Mouse (Mus musculus) hindbrain, embryonic 12.5 days (tissue): ENCODE data around the gene Neurl1a. TPM values are rescaled to one million over a fixed set of nuclear protein-coding genes. Genes with fewer than 3 reads are reported as not detected.

Source experiments
- ATAC-seq: fragments of 200-750 bp; cut with Nextera tagmentation; 2 replicates; pipeline ENCODE4 v1.8.0; 2017; ENCODE audit warnings: moderate TSS enrichment; ENCODE audit not compliant: low FRiP score
- H3K27ac ChIP-seq: fragments of 300-500 bp; sonication (generic); 2 replicates; pipeline ENCODE4 v1.5.1; 2016; ENCODE audit warnings: mild to moderate bottlenecking
- H3K27me3 ChIP-seq: fragments of 300-500 bp; sonication (generic); 2 replicates; pipeline ENCODE4 v1.6.1; 2016; ENCODE audit warnings: mild to moderate bottlenecking
- H3K36me3 ChIP-seq: fragments of 300-500 bp; sonication (generic); 2 replicates; pipeline ENCODE4 v1.6.1; 2016; ENCODE audit warnings: mild to moderate bottlenecking
- H3K4me1 ChIP-seq: fragments of 300-500 bp; sonication (generic); 2 replicates; pipeline ENCODE4 v1.6.1; 2016
- H3K4me2 ChIP-seq: fragments of 300-500 bp; sonication (generic); replicated peaks from 2 replicates; pipeline ENCODE4 v1.6.1; 2016; ENCODE audit warnings: mild to moderate bottlenecking
- H3K4me3 ChIP-seq: fragments of 300-500 bp; sonication (generic); 2 replicates; pipeline ENCODE4 v1.5.1; 2016; ENCODE audit warnings: mild to moderate bottlenecking
- H3K9ac ChIP-seq: fragments of 300-500 bp; sonication (generic); 2 replicates; pipeline ENCODE4 v1.6.1; 2016; ENCODE audit warnings: mild to moderate bottlenecking, moderate library complexity
- H3K9me3 ChIP-seq: fragments of 300-500 bp; sonication (generic); replicated peaks from 2 replicates; pipeline ENCODE4 v1.6.1; 2016; ENCODE audit warnings: mild to moderate bottlenecking
- WGBS: fragments of 180-500 bp; shearing (Covaris S2); methylation state at CpG from one replicate; pipeline ENCODE4 v1.1.7; 2016; 5-methylcytosine and 5-hydroxymethylcytosine counted together
- polyA plus RNA-seq: library from polyadenylated mRNA; unstranded; fragments of >200 nt; fragmentation: Nextera tagmentation; extraction: Ambion mirVana; gene quantifications from 2 replicates; pipeline ENCODE4 v1.2.1, GENCODE M21; 2016

Gene Neurl1a
- polyA plus RNA-seq, 1 experiment from 2014 or later: 7.4 TPM

DNA sequence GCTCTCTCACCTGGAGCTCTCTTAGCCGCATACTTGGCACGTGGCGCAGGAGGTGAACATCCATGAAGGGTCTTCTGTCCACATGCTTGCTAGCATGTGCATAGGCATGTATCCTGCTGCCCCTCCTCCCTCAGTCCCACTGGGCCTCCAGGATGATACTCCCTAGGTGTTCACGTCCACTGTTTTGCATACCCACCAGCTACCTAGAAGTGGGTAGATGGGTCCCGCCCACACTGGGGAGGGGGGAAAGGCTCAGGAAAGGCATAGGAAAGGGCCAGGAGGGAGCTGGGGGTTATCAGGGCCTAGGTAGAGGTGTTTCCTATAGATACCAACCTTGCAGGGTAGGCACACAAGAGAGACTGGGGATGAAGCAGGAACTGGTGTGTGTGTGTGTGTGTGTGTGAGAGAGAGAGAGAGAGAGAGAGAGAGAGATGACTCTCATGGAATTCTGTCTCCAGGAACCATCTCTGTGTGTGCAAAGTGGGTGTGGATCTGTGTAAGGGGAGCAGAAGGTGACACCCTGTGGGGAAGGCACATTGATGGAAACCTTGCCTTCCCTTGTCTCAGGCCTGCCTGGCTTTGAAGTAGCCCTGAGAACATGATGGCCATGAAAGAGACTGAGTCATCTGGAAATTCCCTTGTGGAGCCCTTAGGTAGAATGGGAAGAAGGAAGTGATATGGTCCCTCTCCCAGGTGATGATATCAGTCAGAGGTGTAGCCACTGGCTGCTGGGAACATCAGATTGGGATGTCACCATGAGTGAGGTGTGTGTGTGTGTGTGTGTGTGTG is 53.7 kb downstream of the Neurl1a start:
- H3K4me3 ChIP-seq: no peak overlapping the region
- no peaks in the 10 kb centered on the region for H3K9me3 ChIP-seq
- H3K27me3 ChIP-seq: peaks cover 5% of the 10 kb centered on the region; the same call in 1 of the 2 replicates
- no peak overlapping the region for H3K4me2 ChIP-seq
- no peak overlapping the region for H3K9ac ChIP-seq
- H3K36me3 ChIP-seq: no peaks in the 10 kb centered on the region
- 85% methylated on average over 5 of the region's 5 CpGs for WGBS
- ATAC-seq: no peak
- no peak overlapping the region for H3K27ac ChIP-seq
- peaks cover 15% of the 10 kb centered on the region for H3K4me1 ChIP-seq

DNA sequence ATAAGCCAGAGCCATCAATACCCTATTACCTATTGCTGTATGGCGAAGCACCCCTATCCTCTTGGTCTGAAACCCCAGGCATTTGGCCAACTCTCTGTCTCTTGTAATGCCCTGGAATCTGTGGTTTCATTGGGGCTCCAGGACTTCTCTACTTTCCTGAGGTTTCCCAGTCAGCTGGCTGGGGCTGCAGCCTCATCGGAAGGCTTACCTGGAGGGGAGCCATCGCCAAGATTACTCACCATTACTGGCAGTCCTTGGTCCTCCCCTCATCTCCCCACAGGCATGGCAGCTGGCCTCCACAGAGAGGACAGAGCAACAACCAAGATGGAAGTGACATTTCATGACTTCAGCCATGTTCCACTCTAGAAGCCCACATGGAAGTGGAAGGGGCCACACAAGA is 54.5 kb downstream of the Neurl1a start:
- 95% methylated on average over 3 of the region's 3 CpGs for WGBS
- Histone ChIP-seq H3K4me3 (no peak overlapping the region), H3K36me3 (no peaks in the 10 kb centered on the region), H3K4me2 (no peak overlapping the region), H3K27ac (no peak overlapping the region), H3K4me1 (peaks cover 15% of the 10 kb centered on the region), H3K27me3 (peaks cover 5% of the 10 kb centered on the region; the same call in 1 of the 2 replicates), H3K9me3 (no peaks in the 10 kb centered on the region), H3K9ac (no peak overlapping the region)
- ATAC-seq: no peak

GRCm38 (mm10) chr19:47240076-47240475 is 61.5 kb downstream of the Neurl1a start:
- Histone ChIP-seq H3K4me3 (peak overlapping the region; percentile 22), H3K9me3 (no peaks in the 10 kb centered on the region), H3K4me2 (peak overlapping the region; percentile 42), H3K9ac (peak overlapping the region; percentile 23; the same call in 1 of the 2 replicates), H3K36me3 (no peaks in the 10 kb centered on the region), H3K27me3 (peaks cover 4% of the 10 kb centered on the region; the same call in 1 of the 2 replicates), H3K27ac (no peak overlapping the region), H3K4me1 (peaks cover 9% of the 10 kb centered on the region; the same call in 1 of the 2 replicates)
- ATAC-seq: no peak
- 28% methylated on average over 12 of the region's 12 CpGs for WGBS

GRCm38 (mm10) chr19:47240957-47241356 is 62.3 kb downstream of the Neurl1a start:
- WGBS: 68% methylated on average over 7 of the region's 7 CpGs
- H3K4me2 ChIP-seq: peak overlapping the region; percentile 42; the same call in 1 of the 2 replicates
- H3K27ac ChIP-seq: no peak overlapping the region

DNA sequence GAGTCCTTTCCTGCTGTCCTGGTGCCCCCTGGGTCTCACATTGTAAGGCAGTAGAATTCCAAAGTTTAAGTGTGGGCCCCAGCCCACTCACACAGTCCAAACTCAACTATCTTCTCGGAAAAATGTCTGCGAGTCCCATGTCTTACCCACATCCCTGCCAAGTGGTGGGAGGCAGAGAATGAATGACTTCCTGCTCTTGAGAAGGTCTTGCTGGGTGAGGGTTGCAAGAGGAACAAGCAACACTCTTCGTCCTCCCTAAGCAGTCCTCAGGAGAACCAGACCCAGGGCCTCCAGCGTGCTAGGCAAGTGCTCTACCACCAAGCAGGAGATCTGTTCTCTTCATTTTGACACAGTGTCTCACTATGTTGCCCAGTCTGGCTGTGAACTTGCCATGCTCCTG is 63.6 kb downstream of the Neurl1a start:
- no peak for ATAC-seq
- H3K36me3 ChIP-seq: no peaks in the 10 kb centered on the region
- H3K9me3 ChIP-seq: no peaks in the 10 kb centered on the region
- H3K4me2 ChIP-seq: no peak overlapping the region
- H3K9ac ChIP-seq: no peak overlapping the region
- 91% methylated on average over 4 of the region's 4 CpGs for WGBS
- peaks cover 9% of the 10 kb centered on the region; the same call in 1 of the 2 replicates for H3K4me1 ChIP-seq
- H3K27me3 ChIP-seq: peaks cover 4% of the 10 kb centered on the region; the same call in 1 of the 2 replicates
- no peak overlapping the region for H3K4me3 ChIP-seq
- no peak overlapping the region for H3K27ac ChIP-seq

More at GRCm38 (mm10) chr19:47240957-47241356, 62.3 kb downstream of the Neurl1a start:
- no peak for ATAC-seq
- Histone ChIP-seq H3K36me3 (no peaks in the 10 kb centered on the region), H3K9ac (no peak overlapping the region), H3K4me3 (0 out of 2 replicates have a peak overlapping the region, but pooled peaks have one; percentile 22), H3K9me3 (no peaks in the 10 kb centered on the region), H3K4me1 (peaks cover 9% of the 10 kb centered on the region; the same call in 1 of the 2 replicates), H3K27me3 (peaks cover 4% of the 10 kb centered on the region; the same call in 1 of the 2 replicates)

- no peaks in the 10 kb centered on the region; the same call in 1 of the 2 replicates for H3K27me3 ChIP-seq
- no peaks in the 10 kb centered on the region for H3K9me3 ChIP-seq
- H3K4me1 ChIP-seq: peaks cover 13% of the 10 kb centered on the region
- no peak for ATAC-seq
- no peak overlapping the region for H3K4me2 ChIP-seq
- no peak overlapping the region for H3K27ac ChIP-seq
- no peak overlapping the region for H3K4me3 ChIP-seq
- no peak overlapping the region for H3K9ac ChIP-seq
- H3K36me3 ChIP-seq: no peaks in the 10 kb centered on the region
- 69% methylated on average over 8 of the region's 8 CpGs for WGBS
Measured at GRCm38 (mm10) chr19:47245512-47245911, 66.9 kb downstream of the Neurl1a start.

- H3K27ac ChIP-seq: no peak overlapping the region
- H3K4me3 ChIP-seq: no peak overlapping the region
- no peak overlapping the region for H3K9ac ChIP-seq
- H3K4me2 ChIP-seq: no peak overlapping the region
- no peaks in the 10 kb centered on the region for H3K9me3 ChIP-seq
- peaks cover 15% of the 10 kb centered on the region for H3K4me1 ChIP-seq
- H3K36me3 ChIP-seq: no peaks in the 10 kb centered on the region
- no peak for ATAC-seq
- peaks cover 21% of the 10 kb centered on the region for H3K27me3 ChIP-seq
- 48% methylated on average over 11 of the region's 11 CpGs for WGBS
Measured at GRCm38 (mm10) chr19:47247791-47248190, 69.2 kb downstream of the Neurl1a start.

GRCm38 (mm10) chr19:47248296-47248695 is 69.7 kb downstream of the Neurl1a start:
- Histone ChIP-seq H3K4me3 (no peak overlapping the region), H3K27me3 (peaks cover 26% of the 10 kb centered on the region), H3K27ac (no peak overlapping the region), H3K4me1 (peaks cover 20% of the 10 kb centered on the region), H3K9me3 (no peaks in the 10 kb centered on the region), H3K36me3 (no peaks in the 10 kb centered on the region), H3K9ac (no peak overlapping the region), H3K4me2 (no peak overlapping the region)
- no peak for ATAC-seq
- WGBS: 83% methylated on average over 7 of the region's 7 CpGs

DNA sequence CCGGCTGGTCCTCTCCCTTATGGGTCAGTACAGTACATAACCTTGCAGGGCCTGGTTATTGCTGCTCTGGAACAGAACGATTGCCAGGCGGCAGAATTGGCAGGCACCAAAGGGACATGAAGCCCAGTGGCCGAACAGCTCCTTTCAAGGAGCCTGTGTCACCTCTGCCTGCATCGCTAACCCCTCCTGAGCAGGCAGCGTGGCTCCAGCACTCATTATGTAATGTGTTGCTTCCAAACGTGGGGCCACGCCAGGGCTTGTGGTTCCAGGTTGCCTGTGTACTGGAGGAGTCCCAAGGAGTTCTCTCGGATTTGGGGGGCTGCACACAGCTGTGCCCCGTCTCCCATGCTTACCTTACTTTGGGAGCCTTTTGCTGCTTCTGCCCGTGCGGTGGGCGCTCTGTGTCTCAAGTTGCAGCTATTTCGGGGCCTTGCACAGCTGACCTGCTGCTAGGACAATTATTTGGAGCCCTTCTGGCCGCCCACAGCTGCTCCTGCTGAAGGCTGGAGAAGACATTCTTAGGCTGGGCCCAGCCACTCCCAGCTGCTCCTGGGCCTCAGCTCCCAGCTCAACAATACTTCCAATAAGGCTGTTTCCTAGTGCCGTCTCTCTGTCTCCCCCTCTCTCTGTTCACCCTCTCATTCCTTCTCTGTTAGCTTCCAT is 70.4 kb downstream of the Neurl1a start:
- no peak for ATAC-seq
- Histone ChIP-seq H3K4me1 (peaks cover 22% of the 10 kb centered on the region), H3K36me3 (no peaks in the 10 kb centered on the region), H3K4me2 (no peak overlapping the region), H3K9me3 (no peaks in the 10 kb centered on the region), H3K27me3 (peaks cover 34% of the 10 kb centered on the region), H3K9ac (peak overlapping the region; percentile 27; the same call in 1 of the 2 replicates), H3K4me3 (no peak overlapping the region), H3K27ac (no peak overlapping the region)
- 67% methylated on average over 16 of the region's 16 CpGs for WGBS

DNA sequence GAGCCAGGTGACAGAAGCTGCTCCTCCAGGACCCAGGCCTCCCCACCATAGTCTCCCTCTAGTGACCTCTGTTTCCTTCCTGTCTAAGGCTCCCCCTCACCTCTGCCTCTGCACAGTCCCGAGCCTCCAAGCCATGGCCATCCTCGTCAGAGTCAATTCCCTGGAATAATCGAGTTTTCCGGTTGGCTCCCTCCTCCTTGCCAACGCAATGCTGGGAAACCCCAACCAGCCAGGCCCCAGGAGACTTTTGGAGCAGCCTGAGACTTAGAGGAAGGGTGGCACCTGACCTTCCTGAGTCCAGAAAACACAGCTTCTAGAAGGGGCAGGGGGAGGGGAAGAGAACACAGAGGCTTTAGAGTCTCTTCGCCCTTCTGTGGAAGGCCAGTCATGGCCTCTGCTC is 72.3 kb downstream of the Neurl1a start:
- no peak for ATAC-seq

DNA sequence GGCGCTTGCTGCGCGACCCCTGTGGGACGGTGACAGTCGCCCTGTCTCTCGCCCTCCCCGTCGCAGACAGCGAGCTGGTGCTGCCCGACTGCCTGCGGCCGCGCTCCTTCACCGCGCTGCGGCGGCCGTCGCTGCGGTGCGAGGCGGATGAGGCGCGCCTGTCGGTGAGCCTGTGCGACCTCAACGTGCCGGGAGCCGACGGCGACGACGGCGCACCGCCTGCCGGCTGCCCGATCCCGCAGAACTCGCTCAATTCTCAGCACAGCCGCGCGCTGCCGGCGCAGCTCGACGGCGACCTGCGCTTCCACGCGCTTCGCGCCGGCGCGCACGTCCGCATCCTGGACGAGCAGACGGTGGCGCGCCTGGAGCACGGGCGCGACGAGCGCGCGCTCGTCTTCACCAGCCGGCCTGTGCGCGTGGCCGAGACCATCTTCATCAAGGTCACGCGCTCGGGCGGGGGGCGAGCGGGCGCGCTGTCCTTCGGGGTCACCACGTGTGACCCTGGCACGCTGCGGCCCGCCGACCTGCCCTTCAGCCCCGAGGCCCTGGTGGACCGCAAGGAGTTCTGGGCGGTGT is 74.5 kb downstream of the Neurl1a start:
- H3K27ac ChIP-seq: no peak overlapping the region
- peak overlapping the region; percentile 38 for H3K4me3 ChIP-seq
- no peaks in the 10 kb centered on the region for H3K9me3 ChIP-seq
- peaks cover 17% of the 10 kb centered on the region for H3K4me1 ChIP-seq
- ATAC-seq: no peak
- no peaks in the 10 kb centered on the region for H3K36me3 ChIP-seq
- 3% methylated on average over 84 of the region's 90 CpGs for WGBS
- H3K27me3 ChIP-seq: peaks cover 43% of the 10 kb centered on the region
- peak overlapping the region; percentile 55 for H3K4me2 ChIP-seq
- H3K9ac ChIP-seq: peak overlapping the region; percentile 47

More for the DNA sequence above, 72.3 kb downstream of the Neurl1a start:
- no peak overlapping the region for H3K4me2 ChIP-seq
- 31% methylated on average over 6 of the region's 6 CpGs for WGBS
- H3K4me3 ChIP-seq: no peak overlapping the region
- H3K27me3 ChIP-seq: peaks cover 43% of the 10 kb centered on the region
- H3K36me3 ChIP-seq: no peaks in the 10 kb centered on the region
- no peak overlapping the region for H3K27ac ChIP-seq
- no peaks in the 10 kb centered on the region for H3K9me3 ChIP-seq
- H3K9ac ChIP-seq: no peak overlapping the region
- H3K4me1 ChIP-seq: peaks cover 22% of the 10 kb centered on the region

DNA sequence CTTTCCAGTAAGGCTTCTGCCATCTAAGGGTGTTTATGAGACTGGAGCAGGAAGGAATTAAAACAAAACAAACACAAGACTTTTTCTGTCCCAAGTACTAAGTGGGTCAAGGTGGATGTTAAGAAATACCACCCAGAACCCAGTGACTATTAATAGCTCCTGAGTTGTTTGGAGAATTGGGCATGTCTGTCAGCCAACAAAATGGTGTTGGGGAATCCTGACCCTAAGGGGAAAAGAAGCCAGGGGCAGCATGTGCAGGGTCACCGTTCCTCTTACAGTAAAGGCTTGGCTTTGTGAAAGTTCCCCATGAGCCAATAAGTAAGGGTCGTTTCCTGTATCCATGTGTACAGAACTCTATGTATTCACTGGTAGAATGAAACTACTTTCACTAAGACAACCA is 76.4 kb downstream of the Neurl1a start:
- Histone ChIP-seq H3K9me3 (no peaks in the 10 kb centered on the region), H3K27ac (no peak overlapping the region), H3K36me3 (no peaks in the 10 kb centered on the region), H3K9ac (no peak overlapping the region), H3K4me2 (no peak overlapping the region), H3K27me3 (peaks cover 43% of the 10 kb centered on the region), H3K4me3 (no peak overlapping the region), H3K4me1 (peaks cover 11% of the 10 kb centered on the region)
- 82% methylated on average over 2 of the region's 2 CpGs for WGBS
- no peak for ATAC-seq
